Mouse (Mus musculus): ENCODE measurements around the gene Ostf1. TPM values are rescaled to one million over a fixed set of nuclear protein-coding genes. Genes with fewer than 3 reads are reported as not detected.

The Ostf1 gene
- polyA plus RNA-seq, 1 experiment from 2014 or later: 94.1 TPM

- Histone ChIP-seq H3K4me1 (ENCODE audit: control insufficient read depth, insufficient read depth, low read length) (peaks cover 11% of the 10 kb centered on the region), H3K4me2 (ENCODE audit: low read depth, low read length) (no peak overlapping the region), H3K27me3 (ENCODE audit: control insufficient read depth, insufficient read depth, low read length) (no peaks in the 10 kb centered on the region), H3K9me3 (replicated peaks; ENCODE audit: control insufficient read depth, low read length) (no peaks in the 10 kb centered on the region), H3K4me3 (ENCODE audit: low read length) (no peak overlapping the region), H3K9ac (ENCODE audit: low read length) (no peak overlapping the region), H3K36me3 (ENCODE audit: control insufficient read depth, insufficient read depth) (no peaks in the 10 kb centered on the region), H3K27ac (ENCODE audit: low read length) (no peak overlapping the region)
- WGBS: 96% methylated on average over 1 of the region's 1 CpGs
- no peak for ATAC-seq (replicated peaks; ENCODE audit: extremely low read depth, insufficient read depth, low FRiP score)
These were observed 14.1 kb downstream of the Ostf1 start for GRCm38 (mm10) chr19:18617504-18617903.

- Histone ChIP-seq H3K9ac (ENCODE audit: low read length) (no peak overlapping the region), H3K27ac (ENCODE audit: low read length) (peak overlapping the region; percentile 77), H3K27me3 (ENCODE audit: control insufficient read depth, insufficient read depth, low read length) (no peaks in the 10 kb centered on the region), H3K36me3 (ENCODE audit: control insufficient read depth, insufficient read depth) (no peaks in the 10 kb centered on the region), H3K4me2 (ENCODE audit: low read depth, low read length) (peak overlapping the region; percentile 39; the same call in 1 of the 2 replicates), H3K9me3 (replicated peaks; ENCODE audit: control insufficient read depth, low read length) (no peaks in the 10 kb centered on the region), H3K4me1 (ENCODE audit: control insufficient read depth, insufficient read depth, low read length) (peaks cover 11% of the 10 kb centered on the region), H3K4me3 (ENCODE audit: low read length) (no peak overlapping the region)
- 57% methylated on average over 9 of the region's 9 CpGs for WGBS
- no peak for ATAC-seq (replicated peaks; ENCODE audit: extremely low read depth, insufficient read depth, low FRiP score)
These were observed 15.9 kb downstream of the Ostf1 start for GRCm38 (mm10) chr19:18615680-18616240.

- H3K36me3 ChIP-seq (ENCODE audit: control insufficient read depth, insufficient read depth): no peaks in the 10 kb centered on the region
- no peak overlapping the region for H3K4me2 ChIP-seq (ENCODE audit: low read depth, low read length)
- H3K4me1 ChIP-seq (ENCODE audit: control insufficient read depth, insufficient read depth, low read length): peaks cover 11% of the 10 kb centered on the region
- H3K27ac ChIP-seq (ENCODE audit: low read length): peak overlapping the region; percentile 63
- no peaks in the 10 kb centered on the region for H3K27me3 ChIP-seq (ENCODE audit: control insufficient read depth, insufficient read depth, low read length)
- WGBS: 77% methylated on average over 7 of the region's 7 CpGs
- H3K9me3 ChIP-seq (replicated peaks; ENCODE audit: control insufficient read depth, low read length): no peaks in the 10 kb centered on the region
- H3K9ac ChIP-seq (ENCODE audit: low read length): no peak overlapping the region
- no peak overlapping the region for H3K4me3 ChIP-seq (ENCODE audit: low read length)
- ATAC-seq (replicated peaks; ENCODE audit: extremely low read depth, insufficient read depth, low FRiP score): no peak
These were observed 17.3 kb downstream of the Ostf1 start for GRCm38 (mm10) chr19:18614337-18614736.

GRCm38 (mm10) chr19:18608975-18609374, 22.6 kb downstream of the Ostf1 start:
- ATAC-seq (replicated peaks; ENCODE audit: extremely low read depth, insufficient read depth, low FRiP score): peak; percentile 73
- H3K27me3 ChIP-seq (ENCODE audit: control insufficient read depth, insufficient read depth, low read length): no peaks in the 10 kb centered on the region
- H3K27ac ChIP-seq (ENCODE audit: low read length): no peak overlapping the region
- 42% methylated on average over 6 of the region's 6 CpGs for WGBS
- H3K4me1 ChIP-seq (ENCODE audit: control insufficient read depth, insufficient read depth, low read length): peaks cover 9% of the 10 kb centered on the region
- H3K4me2 ChIP-seq (ENCODE audit: low read depth, low read length): no peak overlapping the region
- no peak overlapping the region for H3K9ac ChIP-seq (ENCODE audit: low read length)
- no peaks in the 10 kb centered on the region for H3K36me3 ChIP-seq (ENCODE audit: control insufficient read depth, insufficient read depth)
- H3K9me3 ChIP-seq (replicated peaks; ENCODE audit: control insufficient read depth, low read length): no peaks in the 10 kb centered on the region
- no peak overlapping the region for H3K4me3 ChIP-seq (ENCODE audit: low read length)

- no peak overlapping the region for H3K9ac ChIP-seq (ENCODE audit: low read length)
- peaks cover 9% of the 10 kb centered on the region for H3K4me1 ChIP-seq (ENCODE audit: control insufficient read depth, insufficient read depth, low read length)
- no peaks in the 10 kb centered on the region for H3K9me3 ChIP-seq (replicated peaks; ENCODE audit: control insufficient read depth, low read length)
- no peaks in the 10 kb centered on the region for H3K36me3 ChIP-seq (ENCODE audit: control insufficient read depth, insufficient read depth)
- no peak overlapping the region for H3K4me2 ChIP-seq (ENCODE audit: low read depth, low read length)
- H3K27ac ChIP-seq (ENCODE audit: low read length): no peak overlapping the region
- ATAC-seq (replicated peaks; ENCODE audit: extremely low read depth, insufficient read depth, low FRiP score): no peak
- 55% methylated on average over 7 of the region's 7 CpGs for WGBS
- H3K27me3 ChIP-seq (ENCODE audit: control insufficient read depth, insufficient read depth, low read length): no peaks in the 10 kb centered on the region
- H3K4me3 ChIP-seq (ENCODE audit: low read length): no peak overlapping the region
These were observed 23.7 kb downstream of the Ostf1 start for GRCm38 (mm10) chr19:18607907-18608306.

GRCm38 (mm10) chr19:18603011-18603410, 28.6 kb downstream of the Ostf1 start:
- no peak overlapping the region for H3K27ac ChIP-seq (ENCODE audit: low read length)
- peaks cover 12% of the 10 kb centered on the region for H3K4me1 ChIP-seq (ENCODE audit: control insufficient read depth, insufficient read depth, low read length)
- H3K4me2 ChIP-seq (ENCODE audit: low read depth, low read length): no peak overlapping the region
- H3K9ac ChIP-seq (ENCODE audit: low read length): no peak overlapping the region
- WGBS: 78% methylated on average over 6 of the region's 6 CpGs
- ATAC-seq (replicated peaks; ENCODE audit: extremely low read depth, insufficient read depth, low FRiP score): peak; percentile 20
- no peaks in the 10 kb centered on the region for H3K9me3 ChIP-seq (replicated peaks; ENCODE audit: control insufficient read depth, low read length)
- no peaks in the 10 kb centered on the region for H3K27me3 ChIP-seq (ENCODE audit: control insufficient read depth, insufficient read depth, low read length)
- no peak overlapping the region for H3K4me3 ChIP-seq (ENCODE audit: low read length)
- peaks cover 7% of the 10 kb centered on the region; the same call in 1 of the 2 replicates for H3K36me3 ChIP-seq (ENCODE audit: control insufficient read depth, insufficient read depth)

GRCm38 (mm10) chr19:18600611-18601010, 31.0 kb downstream of the Ostf1 start:
- Histone ChIP-seq H3K4me3 (ENCODE audit: low read length) (no peak overlapping the region), H3K4me2 (ENCODE audit: low read depth, low read length) (no peak overlapping the region), H3K9me3 (replicated peaks; ENCODE audit: control insufficient read depth, low read length) (no peaks in the 10 kb centered on the region), H3K36me3 (ENCODE audit: control insufficient read depth, insufficient read depth) (peaks cover 7% of the 10 kb centered on the region; the same call in 1 of the 2 replicates), H3K27me3 (ENCODE audit: control insufficient read depth, insufficient read depth, low read length) (no peaks in the 10 kb centered on the region), H3K9ac (ENCODE audit: low read length) (no peak overlapping the region), H3K4me1 (ENCODE audit: control insufficient read depth, insufficient read depth, low read length) (peaks cover 5% of the 10 kb centered on the region; the same call in 1 of the 2 replicates), H3K27ac (ENCODE audit: low read length) (no peak overlapping the region)
- no peak for ATAC-seq (replicated peaks; ENCODE audit: extremely low read depth, insufficient read depth, low FRiP score)
- WGBS: 92% methylated on average over 9 of the region's 9 CpGs

GRCm38 (mm10) chr19:18599650-18600049, 32.0 kb downstream of the Ostf1 start:
- Histone ChIP-seq H3K4me2 (ENCODE audit: low read depth, low read length) (no peak overlapping the region), H3K4me1 (ENCODE audit: control insufficient read depth, insufficient read depth, low read length) (peaks cover 5% of the 10 kb centered on the region; the same call in 1 of the 2 replicates), H3K36me3 (ENCODE audit: control insufficient read depth, insufficient read depth) (peaks cover 7% of the 10 kb centered on the region; the same call in 1 of the 2 replicates), H3K27ac (ENCODE audit: low read length) (no peak overlapping the region), H3K9me3 (replicated peaks; ENCODE audit: control insufficient read depth, low read length) (no peaks in the 10 kb centered on the region), H3K27me3 (ENCODE audit: control insufficient read depth, insufficient read depth, low read length) (no peaks in the 10 kb centered on the region), H3K4me3 (ENCODE audit: low read length) (no peak overlapping the region), H3K9ac (ENCODE audit: low read length) (no peak overlapping the region)
- 88% methylated on average over 5 of the region's 5 CpGs for WGBS
- ATAC-seq (replicated peaks; ENCODE audit: extremely low read depth, insufficient read depth, low FRiP score): no peak

GRCm38 (mm10) chr19:18599051-18599450, 32.6 kb downstream of the Ostf1 start:
- Histone ChIP-seq H3K4me2 (ENCODE audit: low read depth, low read length) (no peak overlapping the region), H3K9ac (ENCODE audit: low read length) (no peak overlapping the region), H3K4me1 (ENCODE audit: control insufficient read depth, insufficient read depth, low read length) (peaks cover 5% of the 10 kb centered on the region; the same call in 1 of the 2 replicates), H3K27me3 (ENCODE audit: control insufficient read depth, insufficient read depth, low read length) (no peaks in the 10 kb centered on the region), H3K9me3 (replicated peaks; ENCODE audit: control insufficient read depth, low read length) (no peaks in the 10 kb centered on the region), H3K36me3 (ENCODE audit: control insufficient read depth, insufficient read depth) (peaks cover 7% of the 10 kb centered on the region; the same call in 1 of the 2 replicates), H3K27ac (ENCODE audit: low read length) (peak overlapping the region; percentile 33; the same call in 1 of the 2 replicates), H3K4me3 (ENCODE audit: low read length) (no peak overlapping the region)
- WGBS: 44% methylated on average over 8 of the region's 8 CpGs
- ATAC-seq (replicated peaks; ENCODE audit: extremely low read depth, insufficient read depth, low FRiP score): 0 out of 2 replicates have a peak, but pooled peaks have one; percentile 51

Data from heart, embryonic 16.5 days (tissue).